Mouse (Mus musculus) embryonic fibroblast, embryonic 13.5 days (primary cell): ENCODE results near the gene Epsti1.

Experiments
- CTCF ChIP-seq: IDR thresholded peaks from 2 replicates; pipeline ENCODE4 v1.5.1; 2011; ENCODE audit warnings: mild to moderate bottlenecking, control low read depth, low read length, moderate library complexity, borderline replicate concordance; ENCODE audit not compliant: insufficient read depth
- POLR2A ChIP-seq: IDR thresholded peaks from 2 replicates; pipeline ENCODE4 v1.6.1; 2011; ENCODE audit warnings: low read depth, mild to moderate bottlenecking, control low read depth, low read length, moderate library complexity

GRCm38 (mm10) chr14:77870926-77871325 is 33.1 kb upstream of the Epsti1 start:
- no peak for TF ChIP-seq CTCF
- TF ChIP-seq POLR2A: no peak
